Mouse (Mus musculus) T-helper 1 cell (primary cell): Measurements from ENCODE around the gene Rac1.

Source experiments
- in situ Hi-C: fragments of 300-600 bp; cut with MboI, MseI; formaldehyde crosslinking; loops from one replicate; pipeline ENCODE4 v1.15.1; 2025; ENCODE audit warnings: high pct_unique_total_duplicates

The Rac1 gene

GRCm38 (mm10) chr5:143463671-143464070, 64.2 kb downstream of the Rac1 start:
- in situ Hi-C loops: no loop called here
